Mouse (Mus musculus): Measurements from ENCODE around the gene Lmbr1l. TPM values are rescaled to one million over a fixed set of nuclear protein-coding genes. Genes with fewer than 3 reads are reported as not detected.

The Lmbr1l gene
- polyA plus RNA-seq, 1 experiment from 2014 or later = 13.5 TPM

GRCm38 (mm10) chr15:98893036-98893435 lies 25.0 kb downstream of the Lmbr1l start:
- peak overlapping the region; percentile 64; the same call in 1 of the 2 replicates for H3K4me3 ChIP-seq
- no peak overlapping the region for H3K9ac ChIP-seq
- no peaks in the 10 kb centered on the region for H3K36me3 ChIP-seq
- no peak for ATAC-seq (ENCODE audit: extremely low read depth, insufficient number of reproducible peaks, low FRiP score, low TSS enrichment)
- no peak overlapping the region for H3K27ac ChIP-seq (replicated peaks)
- H3K9me3 ChIP-seq = no peaks in the 10 kb centered on the region
- H3K4me1 ChIP-seq = peaks cover 54% of the 10 kb centered on the region
- peaks cover 67% of the 10 kb centered on the region for H3K27me3 ChIP-seq (replicated peaks)
- WGBS = 58% methylated on average over 4 of the region's 4 CpGs
- H3K4me2 ChIP-seq = peak overlapping the region; percentile 100; the same call in 1 of the 2 replicates

GRCm38 (mm10) chr15:98891907-98892606 lies 26.0 kb downstream of the Lmbr1l start:
- H3K36me3 ChIP-seq = no peaks in the 10 kb centered on the region
- 26% methylated on average over 6 of the region's 6 CpGs for WGBS
- no peak overlapping the region for H3K27ac ChIP-seq (replicated peaks)
- H3K4me3 ChIP-seq = no peak overlapping the region
- peaks cover 44% of the 10 kb centered on the region for H3K4me1 ChIP-seq
- 0 out of 2 replicates have a peak overlapping the region, but pooled peaks have one; percentile 54 for H3K9ac ChIP-seq
- no peaks in the 10 kb centered on the region for H3K9me3 ChIP-seq
- peaks cover 57% of the 10 kb centered on the region for H3K27me3 ChIP-seq (replicated peaks)
- ATAC-seq (ENCODE audit: extremely low read depth, insufficient number of reproducible peaks, low FRiP score, low TSS enrichment) = no peak
- H3K4me2 ChIP-seq = peak overlapping the region; percentile 59; the same call in 1 of the 2 replicates

GRCm38 (mm10) chr15:98891198-98891742 lies 26.8 kb downstream of the Lmbr1l start:
- Histone ChIP-seq H3K4me3 (peak overlapping the region; percentile 26; the same call in 1 of the 2 replicates), H3K27ac (replicated peaks) (no peak overlapping the region), H3K4me1 (peaks cover 36% of the 10 kb centered on the region), H3K36me3 (no peaks in the 10 kb centered on the region), H3K9ac (peak overlapping the region; percentile 54), H3K27me3 (replicated peaks) (peaks cover 51% of the 10 kb centered on the region), H3K9me3 (no peaks in the 10 kb centered on the region), H3K4me2 (peak overlapping the region; percentile 59)
- ATAC-seq (ENCODE audit: extremely low read depth, insufficient number of reproducible peaks, low FRiP score, low TSS enrichment) = 0 out of 2 replicates have a peak, but pooled peaks have one; percentile 9
- WGBS = 13% methylated on average over 19 of the region's 19 CpGs

- H3K9ac ChIP-seq = no peak overlapping the region
- no peaks in the 10 kb centered on the region for H3K9me3 ChIP-seq
- H3K4me2 ChIP-seq = no peak overlapping the region
- H3K4me1 ChIP-seq = peaks cover 6% of the 10 kb centered on the region
- H3K27me3 ChIP-seq (replicated peaks) = peaks cover 14% of the 10 kb centered on the region
- WGBS = 82% methylated on average over 7 of the region's 7 CpGs
- H3K27ac ChIP-seq (replicated peaks) = no peak overlapping the region
- H3K36me3 ChIP-seq = no peaks in the 10 kb centered on the region
- ATAC-seq (ENCODE audit: extremely low read depth, insufficient number of reproducible peaks, low FRiP score, low TSS enrichment) = no peak
- H3K4me3 ChIP-seq = no peak overlapping the region
Observed at GRCm38 (mm10) chr15:98887526-98887925, 30.5 kb downstream of the Lmbr1l start.

GRCm38 (mm10) chr15:98886667-98887387 lies 31.2 kb downstream of the Lmbr1l start:
- no peak overlapping the region for H3K27ac ChIP-seq (replicated peaks)
- H3K4me3 ChIP-seq = no peak overlapping the region
- H3K9ac ChIP-seq = no peak overlapping the region
- peaks cover 11% of the 10 kb centered on the region; the same call in 1 of the 2 replicates for H3K27me3 ChIP-seq (replicated peaks)
- peaks cover 6% of the 10 kb centered on the region for H3K4me1 ChIP-seq
- 53% methylated on average over 8 of the region's 8 CpGs for WGBS
- ATAC-seq (ENCODE audit: extremely low read depth, insufficient number of reproducible peaks, low FRiP score, low TSS enrichment) = no peak
- H3K9me3 ChIP-seq = no peaks in the 10 kb centered on the region
- H3K4me2 ChIP-seq = no peak overlapping the region
- no peaks in the 10 kb centered on the region for H3K36me3 ChIP-seq

GRCm38 (mm10) chr15:98884106-98884505 lies 33.9 kb downstream of the Lmbr1l start:
- 68% methylated on average over 1 of the region's 1 CpGs for WGBS
- H3K4me1 ChIP-seq = peaks cover 10% of the 10 kb centered on the region
- H3K27ac ChIP-seq (replicated peaks) = no peak overlapping the region
- H3K9ac ChIP-seq = no peak overlapping the region
- no peak for ATAC-seq (ENCODE audit: extremely low read depth, insufficient number of reproducible peaks, low FRiP score, low TSS enrichment)
- no peaks in the 10 kb centered on the region for H3K36me3 ChIP-seq
- no peak overlapping the region for H3K4me2 ChIP-seq
- H3K27me3 ChIP-seq (replicated peaks) = peaks cover 3% of the 10 kb centered on the region; the same call in 1 of the 2 replicates
- no peak overlapping the region for H3K4me3 ChIP-seq
- H3K9me3 ChIP-seq = no peaks in the 10 kb centered on the region

GRCm38 (mm10) chr15:98883661-98884060 lies 34.4 kb downstream of the Lmbr1l start:
- H3K4me2 ChIP-seq = no peak overlapping the region
- no peak overlapping the region for H3K9ac ChIP-seq
- H3K27me3 ChIP-seq (replicated peaks) = peaks cover 3% of the 10 kb centered on the region; the same call in 1 of the 2 replicates
- no peak overlapping the region for H3K4me3 ChIP-seq
- H3K36me3 ChIP-seq = no peaks in the 10 kb centered on the region
- no peaks in the 10 kb centered on the region for H3K9me3 ChIP-seq
- no peak overlapping the region for H3K27ac ChIP-seq (replicated peaks)
- peaks cover 10% of the 10 kb centered on the region for H3K4me1 ChIP-seq
- no peak for ATAC-seq (ENCODE audit: extremely low read depth, insufficient number of reproducible peaks, low FRiP score, low TSS enrichment)

- Histone ChIP-seq H3K9ac (peak overlapping the region; percentile 65), H3K27me3 (replicated peaks) (peaks cover 3% of the 10 kb centered on the region; the same call in 1 of the 2 replicates), H3K9me3 (no peaks in the 10 kb centered on the region), H3K36me3 (no peaks in the 10 kb centered on the region), H3K4me3 (peak overlapping the region; percentile 84), H3K27ac (replicated peaks) (0 out of 2 replicates have a peak overlapping the region, but pooled peaks have one; percentile 10), H3K4me2 (peak overlapping the region; percentile 96), H3K4me1 (peaks cover 10% of the 10 kb centered on the region)
- WGBS = 16% methylated on average over 5 of the region's 5 CpGs
- ATAC-seq (ENCODE audit: extremely low read depth, insufficient number of reproducible peaks, low FRiP score, low TSS enrichment) = no peak
Observed at GRCm38 (mm10) chr15:98881656-98882008, 36.4 kb downstream of the Lmbr1l start.

GRCm38 (mm10) chr15:98880978-98881655 lies 36.9 kb downstream of the Lmbr1l start:
- under 1% methylated on average over 41 of the region's 48 CpGs for WGBS
- no peaks in the 10 kb centered on the region for H3K27me3 ChIP-seq (replicated peaks)
- ATAC-seq (ENCODE audit: extremely low read depth, insufficient number of reproducible peaks, low FRiP score, low TSS enrichment) = peak; percentile 99
- H3K4me2 ChIP-seq = peak overlapping the region; percentile 96
- peak overlapping the region; percentile 87 for H3K9ac ChIP-seq
- H3K36me3 ChIP-seq = no peaks in the 10 kb centered on the region
- H3K27ac ChIP-seq (replicated peaks) = peak overlapping the region; percentile 84
- H3K4me3 ChIP-seq = peak overlapping the region; percentile 84
- H3K4me1 ChIP-seq = peaks cover 10% of the 10 kb centered on the region
- H3K9me3 ChIP-seq = no peaks in the 10 kb centered on the region

GRCm38 (mm10) chr15:98877331-98877730 lies 40.7 kb downstream of the Lmbr1l start:
- H3K4me1 ChIP-seq = peaks cover 19% of the 10 kb centered on the region
- ATAC-seq (ENCODE audit: extremely low read depth, insufficient number of reproducible peaks, low FRiP score, low TSS enrichment) = no peak
- no peak overlapping the region for H3K4me3 ChIP-seq
- no peak overlapping the region for H3K4me2 ChIP-seq
- no peak overlapping the region for H3K9ac ChIP-seq
- no peaks in the 10 kb centered on the region for H3K9me3 ChIP-seq
- WGBS = 9% methylated on average over 3 of the region's 3 CpGs
- no peaks in the 10 kb centered on the region for H3K27me3 ChIP-seq (replicated peaks)
- H3K36me3 ChIP-seq = no peaks in the 10 kb centered on the region
- H3K27ac ChIP-seq (replicated peaks) = no peak overlapping the region
